Mouse (Mus musculus) embryonic facial prominence, embryonic 10.5 days (tissue): ENCODE measurements at regions not wholly inside any gene's neighbourhood (a gene's known extent, or its start where the extent isn't known, plus 50 kb on each side); places are given as distances from the start of the nearest gene placed in this dataset.

Experiments
- DNase-seq: peaks from one replicate; pipeline ENCODE4 v3.0.0-alpha.2; 2017; ENCODE audit warnings: low spot score
- H3K27ac ChIP-seq: fragments of 300-500 bp; sonication (generic); replicated peaks from 2 replicates; pipeline ENCODE4 v1.5.1; 2016; ENCODE audit warnings: mild to moderate bottlenecking
- H3K27me3 ChIP-seq: fragments of 300-500 bp; sonication (generic); replicated peaks from 2 replicates; pipeline ENCODE4 v1.6.1; 2016; ENCODE audit warnings: low read depth, mild to moderate bottlenecking; ENCODE audit not compliant: poor library complexity, severe bottlenecking
- H3K36me3 ChIP-seq: fragments of 300-500 bp; sonication (generic); replicated peaks from 2 replicates; pipeline ENCODE4 v1.6.1; 2016; ENCODE audit warnings: mild to moderate bottlenecking, moderate library complexity
- H3K4me1 ChIP-seq: fragments of 300-500 bp; sonication (generic); 2 replicates; pipeline ENCODE4 v1.6.1; 2016
- H3K4me3 ChIP-seq: fragments of 300-500 bp; sonication (generic); 2 replicates; pipeline ENCODE4 v1.5.1; 2016; ENCODE audit warnings: mild to moderate bottlenecking, moderate library complexity
- H3K9me3 ChIP-seq: fragments of 300-500 bp; sonication (generic); 2 replicates; pipeline ENCODE4 v1.6.1; 2016; ENCODE audit warnings: mild to moderate bottlenecking
- WGBS: fragments of 180-500 bp; shearing (Covaris S2); methylation state at CpG from one replicate; pipeline ENCODE4 v1.1.7; 2016; 5-methylcytosine and 5-hydroxymethylcytosine counted together

DNA sequence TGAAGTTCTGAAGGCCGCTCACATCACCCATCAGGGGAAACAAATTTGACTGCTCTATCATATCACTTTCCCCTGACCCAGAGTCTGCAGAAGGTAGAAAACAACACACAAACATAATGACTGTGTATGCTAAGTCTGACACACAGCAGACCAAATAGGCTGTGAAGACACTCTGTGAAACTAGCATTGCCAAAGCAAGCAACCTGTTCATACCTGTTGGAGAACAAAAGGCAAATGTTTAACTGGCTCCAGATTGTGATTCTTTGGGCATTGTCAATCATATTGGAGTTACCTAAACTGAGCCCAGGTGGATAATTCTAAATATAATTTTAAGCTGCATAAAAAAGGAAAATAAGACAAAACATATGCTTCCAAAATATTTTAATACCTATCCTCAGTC, 407.4 kb upstream of the Pik3r1 start:
- H3K9me3 ChIP-seq, result no peaks in the 10 kb centered on the region
- H3K4me3 ChIP-seq, result no peak overlapping the region
- 87% methylated on average over 1 of the region's 1 CpGs for WGBS
- no peaks in the 10 kb centered on the region for H3K36me3 ChIP-seq
- H3K27ac ChIP-seq, result no peak overlapping the region
- H3K4me1 ChIP-seq, result no peaks in the 10 kb centered on the region
- DNase-seq, result no peak
- H3K27me3 ChIP-seq, result no peaks in the 10 kb centered on the region

DNA sequence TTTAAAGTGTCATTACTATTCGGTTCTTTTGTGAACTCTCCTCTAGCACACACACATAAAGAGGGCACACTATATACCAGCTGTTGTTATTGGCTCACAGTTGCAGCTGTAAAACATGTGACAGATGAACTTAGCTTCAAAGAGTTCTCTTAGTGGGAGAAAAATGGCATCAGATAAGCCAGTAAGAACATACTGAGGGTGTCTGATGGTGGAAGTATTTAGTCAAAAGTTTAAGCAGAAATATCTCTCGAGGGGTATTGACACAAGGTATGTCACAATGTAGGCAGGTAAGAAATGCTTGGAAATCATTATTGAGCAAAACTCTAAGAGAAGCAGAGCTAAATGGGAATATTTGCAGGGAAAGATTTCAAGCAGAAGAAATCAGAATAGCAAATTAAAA, 408.4 kb upstream of the Pik3r1 start:
- H3K36me3 ChIP-seq, result no peaks in the 10 kb centered on the region
- H3K4me1 ChIP-seq, result no peaks in the 10 kb centered on the region
- no peaks in the 10 kb centered on the region for H3K27me3 ChIP-seq
- 87% methylated on average over 2 of the region's 2 CpGs for WGBS
- H3K9me3 ChIP-seq, result no peaks in the 10 kb centered on the region
- H3K4me3 ChIP-seq, result no peak overlapping the region
- no peak overlapping the region for H3K27ac ChIP-seq
- no peak for DNase-seq

DNA sequence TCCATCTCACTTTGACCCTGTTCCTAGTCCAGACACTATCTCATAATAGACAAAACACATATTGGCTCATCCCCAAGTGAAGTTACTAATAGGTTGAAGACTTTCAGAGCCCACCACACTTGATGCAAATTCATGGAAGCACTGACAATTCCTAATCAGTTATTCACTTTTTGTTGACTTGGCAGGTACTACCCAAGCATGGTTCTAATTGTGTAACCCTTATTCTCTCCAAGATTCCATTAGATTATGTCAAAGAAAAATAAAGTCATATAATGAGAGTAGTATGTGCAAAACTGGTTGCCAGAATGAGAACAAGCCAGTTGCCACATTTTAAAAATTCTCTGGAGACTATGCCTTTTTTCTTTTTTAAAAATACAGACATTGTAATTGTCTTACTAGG, 426.7 kb upstream of the Pik3r1 start:
- Histone ChIP-seq H3K27me3 (no peaks in the 10 kb centered on the region), H3K4me1 (no peaks in the 10 kb centered on the region), H3K4me3 (no peak overlapping the region), H3K27ac (no peak overlapping the region), H3K9me3 (no peaks in the 10 kb centered on the region), H3K36me3 (no peaks in the 10 kb centered on the region)
- DNase-seq, result no peak

DNA sequence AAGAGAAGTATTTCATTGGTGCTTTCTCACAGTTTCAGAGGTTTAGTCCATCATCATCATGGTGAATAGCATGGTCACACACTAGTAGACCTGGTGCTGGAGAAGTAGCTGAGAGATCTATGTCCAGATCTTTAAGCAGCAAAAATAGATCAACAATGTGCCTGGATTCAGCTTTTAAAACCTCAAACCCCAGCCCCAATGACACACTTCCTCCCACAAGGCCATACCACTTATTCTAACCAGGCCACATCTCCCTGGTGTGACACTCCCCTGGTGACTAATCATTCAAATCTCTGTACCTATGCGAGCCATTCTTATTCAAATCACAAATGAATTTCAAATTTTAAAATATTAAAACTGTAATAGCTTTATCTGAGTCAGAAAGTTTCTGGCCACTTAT, 434.3 kb upstream of the Pik3r1 start:
- no peaks in the 10 kb centered on the region for H3K27me3 ChIP-seq
- no peaks in the 10 kb centered on the region for H3K9me3 ChIP-seq
- no peaks in the 10 kb centered on the region for H3K36me3 ChIP-seq
- no peaks in the 10 kb centered on the region for H3K4me1 ChIP-seq
- WGBS, result 88% methylated on average over 1 of the region's 1 CpGs
- no peak overlapping the region for H3K27ac ChIP-seq
- no peak for DNase-seq
- no peak overlapping the region for H3K4me3 ChIP-seq

DNA sequence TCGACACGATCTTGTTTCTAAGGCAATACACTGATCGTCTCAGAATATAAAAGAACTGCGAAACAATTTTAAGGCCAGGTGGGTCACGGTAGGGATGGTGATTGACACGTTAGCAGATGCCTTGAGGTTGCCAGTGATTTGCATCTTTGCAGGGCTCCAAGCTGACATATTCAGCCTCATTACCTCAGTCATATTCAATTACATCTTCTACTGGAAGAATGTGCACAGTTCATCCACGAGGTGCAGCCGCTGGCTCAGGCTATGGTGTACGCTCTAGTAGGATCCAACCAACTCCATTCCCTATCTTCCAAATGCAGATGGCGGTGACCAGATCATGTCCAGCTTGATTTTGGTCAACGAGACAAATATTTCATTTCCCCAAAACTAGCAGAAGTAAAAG, 450.5 kb upstream of the Pik3r1 start:
- Histone ChIP-seq H3K27me3 (peaks cover 4% of the 10 kb centered on the region; the same call in 1 of the 2 replicates), H3K36me3 (no peaks in the 10 kb centered on the region), H3K9me3 (no peaks in the 10 kb centered on the region), H3K27ac (no peak overlapping the region), H3K4me1 (no peaks in the 10 kb centered on the region), H3K4me3 (no peak overlapping the region)
- no peak for DNase-seq
- 84% methylated on average over 11 of the region's 11 CpGs for WGBS

DNA sequence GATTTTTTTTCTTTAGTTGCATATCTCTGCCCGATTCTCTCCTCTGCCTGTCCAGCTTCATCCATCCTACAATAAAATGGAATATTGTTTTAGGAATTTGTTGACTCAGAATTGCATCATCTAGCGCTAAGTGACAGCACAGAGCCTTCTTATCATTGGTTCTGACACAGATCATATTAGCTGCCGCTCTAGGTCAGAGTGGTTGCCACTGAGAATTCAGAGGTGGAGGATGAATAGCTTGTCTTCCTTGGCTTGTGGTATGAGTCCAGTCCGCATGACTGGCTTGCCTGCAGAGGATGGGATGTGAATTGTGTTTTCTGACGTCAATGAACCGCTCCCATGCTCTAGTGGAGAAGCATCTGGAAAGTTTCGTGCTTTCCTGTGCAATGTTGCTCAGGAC, 462.3 kb upstream of the Cd180 start:
- Histone ChIP-seq H3K27ac (no peak overlapping the region), H3K9me3 (no peaks in the 10 kb centered on the region), H3K4me3 (no peak overlapping the region), H3K4me1 (no peaks in the 10 kb centered on the region), H3K27me3 (no peaks in the 10 kb centered on the region), H3K36me3 (no peaks in the 10 kb centered on the region)
- DNase-seq, result no peak
- WGBS, result 84% methylated on average over 7 of the region's 7 CpGs

DNA sequence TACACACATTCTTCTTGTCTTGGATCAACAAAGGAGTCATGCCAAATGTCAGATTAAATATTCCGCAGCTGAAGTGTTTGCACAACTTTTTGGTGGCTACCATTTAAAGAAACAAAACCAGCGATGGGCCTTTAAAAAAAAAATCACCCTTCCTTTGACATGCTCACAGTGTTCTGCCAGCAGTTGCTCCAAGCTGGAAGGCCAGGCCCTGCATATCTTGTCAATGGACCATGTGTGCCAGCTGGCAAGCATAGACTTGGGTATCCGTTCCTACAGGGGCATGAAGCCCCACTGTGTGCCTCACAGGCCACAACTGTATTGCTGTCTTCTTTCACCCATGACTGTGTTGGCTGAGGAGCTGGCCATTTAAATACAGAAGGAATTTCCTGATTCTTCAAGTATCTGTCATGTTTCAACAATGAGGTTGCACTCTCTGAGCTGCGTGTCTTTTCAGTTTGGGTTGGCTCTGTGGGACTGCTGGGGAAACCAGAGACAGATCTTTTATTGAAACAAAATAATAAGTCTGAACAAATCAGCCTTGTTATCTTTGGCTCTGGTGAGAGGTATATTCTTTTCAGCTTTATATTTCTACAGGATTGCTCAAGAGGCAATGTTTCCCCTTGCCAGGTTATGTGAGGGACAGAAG, 460.9 kb upstream of the Cd180 start:
- WGBS, result 86% methylated on average over 4 of the region's 4 CpGs
- no peak overlapping the region for H3K4me3 ChIP-seq
- H3K36me3 ChIP-seq, result no peaks in the 10 kb centered on the region
- no peaks in the 10 kb centered on the region for H3K27me3 ChIP-seq
- H3K27ac ChIP-seq, result no peak overlapping the region
- DNase-seq, result no peak
- no peaks in the 10 kb centered on the region for H3K4me1 ChIP-seq
- no peaks in the 10 kb centered on the region for H3K9me3 ChIP-seq

DNA sequence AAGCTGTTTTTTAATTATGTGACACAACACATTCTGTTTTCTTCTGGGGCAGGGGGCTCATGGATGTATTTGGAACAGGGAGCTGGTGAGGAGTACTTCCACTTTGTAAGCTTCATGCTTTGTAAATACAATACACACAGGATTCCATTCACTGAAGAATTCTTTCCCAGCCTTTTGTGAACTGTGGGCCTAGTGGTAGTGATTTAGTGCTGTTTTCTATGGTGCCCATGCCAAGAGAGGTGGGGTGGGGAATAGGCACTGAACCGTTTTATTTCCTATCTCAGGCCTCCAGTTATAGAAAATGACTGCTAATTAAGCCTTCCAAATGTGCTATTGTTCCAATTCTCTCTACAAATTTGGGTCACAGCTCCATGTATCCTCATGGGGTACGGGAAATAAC, 442.5 kb upstream of the Cd180 start:
- Histone ChIP-seq H3K27me3 (no peaks in the 10 kb centered on the region), H3K4me1 (peaks cover 5% of the 10 kb centered on the region; the same call in 1 of the 2 replicates)
- WGBS, result 75% methylated on average over 2 of the region's 2 CpGs

DNA sequence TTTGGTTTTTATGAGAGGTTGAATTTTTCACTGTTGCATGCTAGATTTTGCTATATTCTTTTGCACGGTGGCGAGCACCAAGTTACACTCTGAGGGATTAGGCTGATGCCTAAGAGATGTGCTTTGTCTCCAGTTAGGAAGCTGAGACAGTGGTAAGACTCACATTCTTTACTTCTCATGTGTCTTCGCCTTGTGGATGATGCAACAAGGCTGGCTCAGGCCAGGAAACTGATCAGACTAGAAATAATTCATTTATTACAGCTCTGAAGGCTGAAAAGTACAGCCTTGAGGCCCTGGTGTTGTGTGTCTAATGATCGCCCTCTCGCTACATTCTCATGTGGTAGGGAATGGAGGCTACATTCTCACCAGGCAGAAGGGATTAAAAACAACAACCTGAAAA, 441.6 kb upstream of the Cd180 start:
- WGBS, result 91% methylated on average over 5 of the region's 5 CpGs
- no peaks in the 10 kb centered on the region for H3K36me3 ChIP-seq
- no peak for DNase-seq
- no peak overlapping the region for H3K4me3 ChIP-seq
- peaks cover 5% of the 10 kb centered on the region; the same call in 1 of the 2 replicates for H3K4me1 ChIP-seq
- H3K27ac ChIP-seq, result no peak overlapping the region
- H3K9me3 ChIP-seq, result no peaks in the 10 kb centered on the region
- H3K27me3 ChIP-seq, result no peaks in the 10 kb centered on the region

More for the DNA sequence above, 442.5 kb upstream of the Cd180 start:
- Histone ChIP-seq H3K4me3 (no peak overlapping the region), H3K9me3 (no peaks in the 10 kb centered on the region), H3K27ac (no peak overlapping the region), H3K36me3 (no peaks in the 10 kb centered on the region)
- no peak for DNase-seq

DNA sequence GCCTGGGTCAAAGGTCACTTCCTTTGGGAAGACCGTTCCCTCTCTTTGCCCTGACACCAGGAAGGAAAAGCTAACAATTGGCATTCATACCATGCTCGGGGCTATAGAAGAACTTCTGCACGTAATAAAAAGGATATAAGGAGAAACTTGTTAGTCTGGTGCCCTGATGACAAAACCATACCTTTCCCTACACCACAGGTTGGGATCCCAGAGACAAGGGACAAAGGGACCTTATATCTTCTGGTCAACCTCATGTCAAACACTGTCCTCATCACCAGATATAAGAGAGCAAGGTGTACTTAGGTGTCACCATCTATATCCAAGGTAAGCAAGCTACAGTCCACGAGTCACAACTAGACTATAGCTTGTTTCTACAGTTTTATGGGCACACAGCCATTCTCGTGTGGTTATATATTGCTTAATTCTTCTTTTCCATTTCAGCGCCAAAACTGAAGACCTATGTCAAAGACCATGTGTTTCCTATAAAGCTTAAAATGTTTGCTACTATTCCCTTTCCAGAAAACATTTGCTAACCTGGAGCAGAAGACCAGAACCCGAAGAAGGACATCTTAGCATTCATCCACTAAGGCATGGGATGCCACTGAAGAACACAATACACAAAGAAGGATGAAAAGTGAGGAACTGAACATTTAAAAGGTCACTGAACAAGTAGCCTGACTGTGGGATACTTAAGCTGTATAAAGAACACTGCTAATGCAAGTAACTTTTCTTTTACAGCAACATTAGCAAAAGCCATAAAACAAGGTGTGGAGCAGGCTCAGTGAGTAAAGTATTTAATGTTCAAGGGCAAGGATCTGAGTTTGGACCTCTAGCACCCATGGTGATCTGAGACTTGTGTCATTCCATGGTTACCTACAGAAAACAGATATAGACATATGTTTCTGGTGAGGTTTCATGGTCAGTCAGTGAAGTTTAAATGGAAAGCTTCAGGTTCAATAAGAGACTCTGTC, 437.7 kb upstream of the Cd180 start:
- Histone ChIP-seq H3K27ac (no peak overlapping the region), H3K4me1 (peaks cover 5% of the 10 kb centered on the region; the same call in 1 of the 2 replicates), H3K36me3 (no peaks in the 10 kb centered on the region), H3K27me3 (no peaks in the 10 kb centered on the region), H3K4me3 (no peak overlapping the region), H3K9me3 (no peaks in the 10 kb centered on the region)
- DNase-seq, result no peak
- 58% methylated on average over 7 of the region's 7 CpGs for WGBS

DNA sequence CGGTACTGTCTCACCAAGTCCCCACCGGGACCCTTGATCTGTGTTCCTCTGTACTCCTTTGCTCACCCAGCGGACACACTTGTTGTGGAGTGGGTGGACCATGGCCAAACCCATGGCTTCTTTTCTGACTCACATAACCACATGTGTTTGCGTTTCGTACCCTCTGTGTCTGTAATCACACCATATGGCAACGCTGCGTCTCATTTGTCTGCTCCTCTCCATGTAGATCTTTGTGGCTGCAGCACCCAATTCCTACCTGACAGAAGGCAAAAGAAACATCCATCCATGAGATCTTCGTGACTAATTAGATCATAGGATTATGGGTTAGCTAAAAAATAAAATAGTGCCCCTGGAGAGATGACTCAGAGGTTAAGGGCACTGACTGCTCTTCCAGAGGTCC, 435.2 kb upstream of the Cd180 start:
- no peak overlapping the region for H3K4me3 ChIP-seq
- no peak overlapping the region for H3K27ac ChIP-seq
- no peak for DNase-seq
- no peaks in the 10 kb centered on the region for H3K9me3 ChIP-seq
- peaks cover 5% of the 10 kb centered on the region; the same call in 1 of the 2 replicates for H3K4me1 ChIP-seq
- no peaks in the 10 kb centered on the region for H3K27me3 ChIP-seq
- WGBS, result 91% methylated on average over 8 of the region's 8 CpGs
- no peaks in the 10 kb centered on the region for H3K36me3 ChIP-seq

DNA sequence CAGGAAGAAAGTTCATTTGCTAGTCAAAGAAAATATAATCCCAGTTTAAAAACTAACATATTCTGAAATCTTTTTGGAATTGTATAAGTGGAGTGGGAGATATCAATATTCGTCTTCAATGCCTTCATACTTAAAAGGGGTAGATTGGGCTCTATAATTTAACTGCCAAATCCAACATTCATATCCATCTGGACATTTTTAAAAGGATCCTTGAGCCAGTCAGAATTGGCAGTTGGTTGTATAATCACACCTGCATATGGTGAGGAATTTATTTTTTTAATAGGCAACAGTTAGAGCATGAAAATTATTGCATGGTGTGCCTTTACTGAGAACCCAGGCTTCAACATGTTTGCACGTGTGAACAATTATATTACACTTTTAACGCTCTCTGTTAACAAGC, 419.5 kb upstream of the Cd180 start:
- H3K36me3 ChIP-seq, result no peaks in the 10 kb centered on the region
- no peak overlapping the region for H3K27ac ChIP-seq
- DNase-seq, result no peak
- no peaks in the 10 kb centered on the region for H3K27me3 ChIP-seq
- H3K4me3 ChIP-seq, result no peak overlapping the region
- H3K9me3 ChIP-seq, result no peaks in the 10 kb centered on the region
- no peaks in the 10 kb centered on the region for H3K4me1 ChIP-seq
- 85% methylated on average over 3 of the region's 3 CpGs for WGBS

DNA sequence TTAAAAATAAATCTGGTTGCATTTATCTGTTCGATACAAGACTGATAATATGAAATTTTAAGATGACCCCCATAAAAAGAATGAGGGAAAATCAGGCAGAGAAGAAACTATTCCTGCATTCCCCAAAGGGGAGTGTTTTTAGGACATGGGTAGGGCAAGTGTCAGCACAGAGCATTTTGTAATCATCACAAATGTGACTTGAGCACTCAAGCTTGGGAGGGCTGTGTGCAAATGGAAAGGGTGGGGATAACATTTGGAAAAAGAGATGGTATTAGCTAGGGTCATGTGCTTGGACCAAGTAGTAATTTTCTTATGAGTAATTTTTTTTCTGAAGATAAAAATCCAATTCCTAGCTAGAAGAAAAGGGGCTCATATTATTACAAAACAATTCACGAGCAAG, 418.1 kb upstream of the Cd180 start:
- DNase-seq, result no peak
- no peak overlapping the region for H3K27ac ChIP-seq
- H3K36me3 ChIP-seq, result no peaks in the 10 kb centered on the region
- no peaks in the 10 kb centered on the region for H3K27me3 ChIP-seq
- no peak overlapping the region for H3K4me3 ChIP-seq
- H3K9me3 ChIP-seq, result no peaks in the 10 kb centered on the region
- WGBS, result 94% methylated on average over 2 of the region's 2 CpGs
- H3K4me1 ChIP-seq, result no peaks in the 10 kb centered on the region
